Mouse (Mus musculus): ENCODE results near the gene Ttll2.
"Not testable (repeated sequence)": the region's sequence is repeated elsewhere in the genome, so short reads cannot be mapped to it uniquely, and the experiment has no call there.

Ttll2 gene

GRCm38 (mm10) chr17:7352596-7352995 lies at the start of gene Ttll2:
Gene Ttll2, minus strand, starts transcription at chr17:7352696.
- not testable (repeated sequence) for DNase-seq (ENCODE audit: low read depth, low spot score)

DNA sequence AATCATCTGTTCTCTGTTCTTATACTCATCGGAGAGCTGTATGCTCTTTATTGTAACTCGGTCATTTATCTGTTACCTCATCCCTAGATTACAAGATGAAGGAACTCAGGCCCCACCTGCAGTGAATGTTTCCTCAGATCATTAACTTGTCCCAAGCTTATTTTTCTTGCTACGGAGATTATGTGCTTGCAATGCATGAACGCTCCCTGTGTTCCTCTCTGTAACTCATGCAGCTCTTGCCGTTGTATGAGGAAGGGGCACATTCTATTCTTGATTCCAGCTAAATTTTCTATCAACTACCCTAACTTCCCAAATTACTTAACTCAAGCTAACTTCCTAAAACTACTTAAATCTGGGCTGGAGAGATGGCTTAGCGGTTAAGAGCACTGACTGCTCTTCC lies 47.3 kb upstream of the Ttll2 start:
- DNase-seq (ENCODE audit: low read depth, low spot score): not testable (repeated sequence)

DNA sequence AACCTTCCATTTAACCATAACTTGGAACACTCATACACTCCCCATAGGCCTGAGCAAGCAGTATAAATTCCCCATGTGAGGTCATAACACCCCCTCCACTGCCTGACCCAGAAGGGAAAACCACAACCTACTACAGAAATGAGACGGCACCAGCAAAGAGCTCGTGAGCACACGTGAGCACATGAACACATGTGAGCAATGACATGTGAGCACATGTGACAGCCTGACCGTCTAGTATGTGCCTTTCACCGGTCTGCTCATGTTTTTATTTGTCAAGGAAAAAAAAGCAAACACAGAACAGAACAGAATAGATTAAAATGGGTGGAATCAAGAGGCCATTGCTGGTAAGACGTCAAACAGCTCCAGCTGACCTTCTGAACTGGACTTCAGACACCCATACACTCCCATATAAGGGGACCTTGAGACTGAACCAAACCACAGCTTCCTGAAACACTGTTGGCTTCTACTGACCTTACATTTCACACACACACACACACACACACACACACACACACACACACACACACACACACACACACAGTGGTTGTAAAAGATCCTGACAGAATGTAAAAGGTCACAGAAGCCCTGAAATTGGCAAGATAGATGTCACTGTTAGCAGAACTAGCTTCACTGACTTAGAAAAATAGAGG lies 45.8 kb upstream of the Ttll2 start:
- not testable (repeated sequence) for DNase-seq (ENCODE audit: low read depth, low spot score)

- not testable (repeated sequence) for DNase-seq (ENCODE audit: low read depth, low spot score)
These were observed 44.6 kb upstream of the Ttll2 start for GRCm38 (mm10) chr17:7397079-7397478.

DNA sequence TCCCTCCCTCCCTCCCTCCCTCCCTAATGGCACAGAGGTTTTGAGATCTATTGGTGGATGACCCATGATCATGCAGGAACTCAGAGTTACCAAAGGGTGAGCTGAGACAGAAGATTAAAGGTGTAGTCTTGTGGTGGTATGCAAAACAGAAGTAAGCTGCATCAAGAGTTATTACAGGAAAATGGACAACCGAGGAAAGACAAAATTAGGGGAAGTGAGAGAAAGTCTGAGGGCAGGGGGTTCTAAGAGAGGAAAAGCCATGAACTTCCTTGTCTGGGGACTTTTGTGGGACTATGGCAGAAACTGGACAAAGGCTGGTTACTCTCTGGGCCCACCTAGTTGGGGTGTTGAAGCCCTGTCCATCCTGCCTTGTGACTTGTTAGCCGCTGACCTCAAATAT lies 43.8 kb upstream of the Ttll2 start:
- DNase-seq (ENCODE audit: low read depth, low spot score): not testable (repeated sequence)

DNA sequence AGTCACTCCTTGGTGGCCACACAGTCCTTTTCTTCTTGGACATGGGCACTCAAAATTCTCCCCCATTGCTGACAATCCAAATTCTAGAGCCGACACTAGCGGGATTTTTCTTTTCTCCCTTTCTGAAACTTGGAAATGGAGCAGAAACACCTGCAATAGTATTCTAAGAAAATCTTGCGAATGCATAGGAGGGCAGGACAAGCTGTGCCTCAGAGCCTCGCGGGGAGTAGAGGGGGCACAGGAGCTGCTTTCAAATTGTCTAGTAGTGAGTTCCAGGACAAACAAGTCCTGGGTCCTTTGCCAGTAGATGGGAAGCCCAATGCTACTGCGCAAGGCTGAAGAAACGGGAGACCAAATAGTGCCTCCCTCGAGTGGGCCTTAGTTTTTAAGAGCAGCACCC lies 43.2 kb upstream of the Ttll2 start:
- DNase-seq (ENCODE audit: low read depth, low spot score): not testable (repeated sequence)

DNA sequence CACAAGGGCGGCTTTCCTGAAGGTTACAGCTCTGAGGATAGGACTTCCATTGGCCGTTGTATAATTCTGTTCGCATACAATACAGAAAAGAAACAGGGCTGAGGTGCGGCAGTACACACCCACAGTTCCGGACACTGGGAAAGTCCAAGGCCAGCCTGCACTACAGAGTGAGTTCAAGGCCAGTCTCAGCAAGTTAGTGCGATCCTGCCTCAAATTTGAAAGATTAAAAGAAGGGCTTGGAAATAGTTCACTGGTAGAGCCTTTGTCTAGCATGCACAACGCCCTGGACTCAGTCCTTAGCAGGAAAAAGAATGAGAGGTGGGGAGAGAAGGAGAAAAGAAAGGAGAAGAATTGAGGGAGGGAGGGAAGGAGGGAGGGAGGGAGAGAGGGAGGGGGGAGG lies 42.6 kb upstream of the Ttll2 start:
- DNase-seq (ENCODE audit: low read depth, low spot score): not testable (repeated sequence)

DNA sequence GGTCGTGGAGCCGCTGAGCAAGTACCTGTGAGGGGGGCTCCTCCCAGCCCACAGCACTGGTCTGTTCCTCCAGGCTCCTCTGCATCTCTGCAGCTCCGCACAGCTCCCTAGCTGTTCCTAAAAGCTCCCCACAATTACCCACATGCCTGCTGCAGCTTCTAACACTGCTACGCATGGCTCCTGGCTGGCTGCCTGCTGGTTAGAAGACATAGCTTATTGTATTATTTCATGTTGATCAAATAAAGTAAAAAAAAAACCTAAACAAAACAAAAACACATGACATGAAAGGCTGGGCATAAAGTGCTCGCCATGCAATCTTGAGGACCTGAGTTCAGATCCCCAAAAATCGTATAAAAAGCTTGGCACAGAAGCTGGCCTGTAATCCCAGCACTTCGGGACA lies 37.4 kb upstream of the Ttll2 start:
- DNase-seq (ENCODE audit: low read depth, low spot score): not testable (repeated sequence)

DNA sequence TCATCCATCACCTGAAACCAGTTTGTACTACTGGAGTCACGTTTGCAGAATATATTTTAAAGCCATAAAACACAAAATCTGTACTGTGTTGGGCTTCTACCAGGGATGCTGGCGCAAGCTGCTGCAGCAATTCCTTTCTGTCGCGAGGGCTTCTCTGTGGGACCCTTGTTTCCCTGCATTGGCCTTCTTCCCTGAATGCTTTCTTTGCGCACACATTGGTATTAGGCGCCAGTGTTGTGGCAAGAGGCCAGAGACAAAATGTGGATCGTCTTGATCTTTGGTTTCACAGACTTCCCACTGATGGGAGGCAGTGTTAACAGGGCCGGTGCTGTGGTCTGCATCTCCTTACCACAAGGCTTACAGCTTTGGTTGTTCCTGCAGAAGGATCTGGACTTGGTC lies 36.5 kb upstream of the Ttll2 start:
- DNase-seq (ENCODE audit: low read depth, low spot score): not testable (repeated sequence)

GRCm38 (mm10) chr17:7388341-7388957 lies 36.0 kb upstream of the Ttll2 start:
- DNase-seq (ENCODE audit: low read depth, low spot score): not testable (repeated sequence)

- DNase-seq (ENCODE audit: low read depth, low spot score): not testable (repeated sequence)
These were observed 33.5 kb upstream of the Ttll2 start for GRCm38 (mm10) chr17:7386016-7386415.

DNA sequence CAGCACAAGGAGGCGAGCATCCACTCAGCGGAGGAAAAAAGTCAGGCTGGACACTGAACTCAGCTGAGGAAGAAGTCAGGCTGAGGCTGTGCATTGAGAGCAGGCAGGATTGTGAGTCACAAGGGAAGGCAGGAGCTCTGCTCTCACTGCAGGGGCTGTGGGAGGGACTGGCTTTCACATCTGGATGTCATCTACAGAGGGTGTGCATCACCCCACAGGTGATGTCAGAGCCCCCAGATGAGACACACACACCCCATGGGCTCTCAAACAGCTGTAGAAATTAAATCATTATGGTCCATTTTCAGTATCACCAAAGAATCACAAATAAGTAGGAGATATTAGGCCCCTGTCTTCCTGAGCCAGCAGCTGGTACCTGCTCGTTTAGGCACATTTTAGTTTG lies 32.9 kb upstream of the Ttll2 start, which contains the start of gene Unc93a2:
Gene Unc93a2 (minus strand): TSS at position 101 of the 400 bp plus-strand sequence.
- not testable (repeated sequence) for DNase-seq (ENCODE audit: low read depth, low spot score)

DNA sequence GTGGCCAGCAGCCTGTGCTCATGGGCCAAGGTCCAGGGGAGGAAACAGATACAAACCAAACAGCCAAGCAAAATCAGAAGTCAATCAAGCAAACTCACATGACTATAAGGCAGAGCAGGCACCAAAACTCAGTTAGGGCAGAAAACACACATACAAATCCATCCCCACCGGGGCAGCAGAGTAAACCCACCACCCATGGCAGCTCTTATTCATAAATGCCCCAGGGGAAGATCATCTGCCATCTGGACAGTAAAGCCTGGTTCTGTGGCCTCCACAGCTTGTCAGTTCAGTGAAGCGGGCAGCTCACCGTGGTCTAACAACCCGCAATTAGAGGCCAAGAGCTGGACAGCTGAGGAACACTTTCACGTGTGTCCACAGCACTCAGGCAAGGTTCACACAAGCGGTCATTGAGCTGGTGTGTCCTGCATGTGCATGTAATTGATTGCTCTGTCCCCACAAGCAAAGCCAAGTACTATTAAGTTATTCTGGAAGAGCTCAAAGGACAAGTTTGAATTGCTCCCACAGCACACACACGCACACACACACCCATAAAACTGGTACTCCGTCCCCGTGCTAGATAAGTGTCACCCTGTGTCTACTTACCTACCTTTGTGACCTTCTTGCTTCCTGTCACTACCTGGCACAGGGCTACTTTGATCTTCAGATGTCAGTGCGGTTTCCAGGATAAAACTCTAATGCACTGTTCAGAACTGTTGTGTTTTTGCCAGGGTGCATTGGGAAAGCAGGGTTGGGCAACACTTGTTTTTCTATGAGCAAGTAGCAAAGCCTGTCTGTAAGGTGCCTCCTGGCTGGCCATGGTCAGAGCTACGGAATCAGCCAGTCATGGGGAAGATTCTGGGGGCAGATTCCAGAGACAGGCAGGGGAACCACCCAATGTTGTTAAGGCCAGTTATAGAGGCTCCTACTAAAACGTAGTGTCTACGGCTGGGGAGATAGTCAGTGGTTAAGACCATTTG lies 31.0 kb upstream of the Ttll2 start:
- DNase-seq (ENCODE audit: low read depth, low spot score): not testable (repeated sequence)

GRCm38 (mm10) chr17:7382711-7383110 lies 30.2 kb upstream of the Ttll2 start:
- DNase-seq (ENCODE audit: low read depth, low spot score): not testable (repeated sequence)

- not testable (repeated sequence) for DNase-seq (ENCODE audit: low read depth, low spot score)
These were observed 25.4 kb upstream of the Ttll2 start for GRCm38 (mm10) chr17:7377907-7378306.

GRCm38 (mm10) chr17:7376951-7377700 lies 24.6 kb upstream of the Ttll2 start:
- DNase-seq (ENCODE audit: low read depth, low spot score): not testable (repeated sequence)

- DNase-seq (ENCODE audit: low read depth, low spot score): not testable (repeated sequence)
These were observed 19.4 kb upstream of the Ttll2 start, which contains the start of gene Gm49630 for GRCm38 (mm10) chr17:7371879-7372278. Gene Gm49630, minus strand, starts transcription at chr17:7371979.

- DNase-seq (ENCODE audit: low read depth, low spot score): not testable (repeated sequence)
These were observed 16.9 kb upstream of the Ttll2 start for GRCm38 (mm10) chr17:7369401-7369800.

DNA sequence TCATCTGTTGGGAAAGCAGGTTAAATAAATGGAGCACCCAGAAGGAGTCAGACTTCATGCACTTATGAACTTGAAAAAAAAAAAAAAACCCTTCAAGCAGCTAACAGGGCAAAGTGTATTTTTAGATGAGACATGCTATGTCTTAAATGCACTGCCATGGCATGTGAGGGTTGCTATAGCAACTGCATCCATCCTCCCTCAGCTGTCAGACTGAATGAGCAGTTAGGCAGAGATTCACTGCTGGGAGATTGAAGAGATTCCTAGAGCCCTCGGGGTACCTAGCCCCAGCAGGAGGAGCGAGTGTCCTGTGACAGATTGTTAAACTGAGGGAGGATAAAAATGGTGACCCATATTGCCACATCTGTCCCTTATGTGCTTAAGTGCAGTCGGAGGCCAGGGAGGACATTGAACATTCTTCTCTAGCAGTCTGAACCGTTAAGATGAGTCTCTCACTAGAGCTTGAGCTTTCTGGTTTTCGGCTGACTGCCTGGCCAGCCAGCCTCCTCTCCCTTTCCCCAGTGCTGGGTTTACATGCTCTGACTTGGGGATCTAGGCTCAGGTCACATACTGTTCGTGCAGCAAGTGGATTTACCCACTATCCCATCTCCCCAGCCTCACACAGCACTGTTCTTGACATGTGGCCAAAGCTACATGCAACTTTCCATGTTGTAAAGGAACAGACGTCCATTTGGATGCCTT lies 14.3 kb upstream of the Ttll2 start:
- not testable (repeated sequence) for DNase-seq (ENCODE audit: low read depth, low spot score)

DNA sequence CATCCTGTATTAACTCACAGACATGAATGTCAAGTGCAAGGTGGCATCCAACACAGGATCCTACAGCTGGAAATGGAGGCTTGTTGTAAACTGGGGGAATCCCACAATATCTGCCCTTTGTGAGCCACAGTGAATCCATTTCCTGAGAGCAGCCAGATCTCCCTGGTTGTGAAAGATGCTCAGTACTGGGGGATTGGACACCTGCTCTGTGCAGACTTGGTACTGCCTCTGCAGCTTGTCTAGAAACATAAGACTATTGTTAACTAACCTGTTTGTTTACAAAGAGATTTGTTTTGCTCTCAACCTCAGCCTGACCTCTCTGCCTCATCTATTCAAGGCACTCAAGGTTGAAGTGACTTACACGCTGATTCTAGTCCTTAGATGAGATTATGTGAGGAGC lies 13.8 kb upstream of the Ttll2 start:
- DNase-seq (ENCODE audit: low read depth, low spot score): not testable (repeated sequence)
